Mouse (Mus musculus) G1E-ER4 (cell line): ENCODE data around the gene Atp6v1g3. TPM values are rescaled to one million over a fixed set of nuclear protein-coding genes. Genes with fewer than 3 reads are reported as not detected.

ENCODE experiments used
- GATA1 ChIP-seq: IDR thresholded peaks from one replicate; pipeline ENCODE4 v1.8.0; 2012; ENCODE audit warnings: low read length, inconsistent platforms
- polyA plus RNA-seq: library from polyadenylated mRNA; stranded (reverse); fragments of >175 nt; gene quantifications from 2 replicates; pipeline ENCODE4 v1.2.3, GENCODE M21; 2012

Atp6v1g3 gene
- polyA plus RNA-seq = not detected in 2 replicates

GRCm38 (mm10) chr1:138273438-138273837 lies at the start of gene Atp6v1g3:
Gene Atp6v1g3, plus strand, starts transcription at chr1:138273738.
- TF ChIP-seq GATA1 = no peak

DNA sequence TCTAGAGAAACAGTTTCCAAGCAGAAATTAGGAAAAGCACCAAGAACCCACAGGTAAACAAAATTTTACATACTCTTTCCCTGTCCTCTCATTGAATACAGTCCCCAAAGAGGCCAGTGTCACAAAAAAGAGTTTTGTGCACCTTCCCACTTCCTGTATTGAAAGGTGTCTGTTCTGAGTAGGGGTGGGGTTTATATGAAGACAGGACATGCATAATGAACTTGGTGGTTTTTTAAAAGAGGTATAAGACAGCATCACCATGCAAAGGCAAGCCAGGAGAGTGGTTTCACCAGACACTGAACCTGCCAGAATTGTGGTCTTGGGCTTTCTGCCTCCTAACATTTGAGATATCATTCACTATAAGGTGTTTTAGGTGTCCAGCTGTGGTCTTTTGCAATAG lies 40.5 kb upstream of the Atp6v1g3 start:
- no peak for TF ChIP-seq GATA1

GRCm38 (mm10) chr1:138237252-138237651 lies 36.3 kb upstream of the Atp6v1g3 start:
- no peak for TF ChIP-seq GATA1

DNA sequence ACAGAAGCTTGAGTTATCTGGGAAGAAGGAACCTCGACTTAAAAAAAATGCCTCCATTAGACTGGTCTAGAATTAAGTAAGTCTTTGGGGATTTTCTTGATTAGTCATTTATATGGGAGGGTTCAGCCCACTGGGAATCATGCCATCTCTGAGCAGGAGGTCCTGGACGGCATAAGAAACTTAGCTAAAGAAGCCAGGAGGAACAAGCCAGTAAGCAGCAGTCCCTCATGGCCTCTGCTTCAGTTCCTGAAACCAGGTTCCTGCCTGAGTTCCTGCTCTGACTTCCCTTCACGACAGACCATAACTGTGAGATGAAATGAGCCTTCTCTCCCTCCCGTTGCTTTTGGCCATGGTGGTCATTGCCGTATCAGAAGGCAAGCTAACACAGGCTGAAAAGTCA lies 29.6 kb upstream of the Atp6v1g3 start:
- no peak for TF ChIP-seq GATA1

DNA sequence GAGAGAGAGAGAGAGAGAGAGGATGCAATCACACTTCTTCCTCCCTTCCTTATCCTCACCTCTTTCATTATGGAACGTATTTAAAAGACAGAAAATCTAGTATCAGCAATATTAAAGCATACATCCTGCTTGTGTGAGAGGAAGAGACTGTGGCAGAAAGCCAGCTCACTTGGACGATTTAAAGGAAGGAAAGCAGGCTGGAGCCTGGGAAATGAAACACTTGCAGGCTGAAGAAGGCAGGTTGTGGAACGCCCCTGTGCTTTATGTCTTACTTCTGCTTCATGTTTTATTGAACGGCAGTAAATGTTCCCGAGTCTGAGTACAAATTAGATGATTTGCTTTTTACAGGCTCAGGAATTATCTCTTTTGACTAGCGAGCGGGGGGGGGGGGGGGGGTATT lies 29.1 kb upstream of the Atp6v1g3 start:
- TF ChIP-seq GATA1 = no peak

- TF ChIP-seq GATA1 = no peak
Observed at GRCm38 (mm10) chr1:138245103-138245502, 28.4 kb upstream of the Atp6v1g3 start.

DNA sequence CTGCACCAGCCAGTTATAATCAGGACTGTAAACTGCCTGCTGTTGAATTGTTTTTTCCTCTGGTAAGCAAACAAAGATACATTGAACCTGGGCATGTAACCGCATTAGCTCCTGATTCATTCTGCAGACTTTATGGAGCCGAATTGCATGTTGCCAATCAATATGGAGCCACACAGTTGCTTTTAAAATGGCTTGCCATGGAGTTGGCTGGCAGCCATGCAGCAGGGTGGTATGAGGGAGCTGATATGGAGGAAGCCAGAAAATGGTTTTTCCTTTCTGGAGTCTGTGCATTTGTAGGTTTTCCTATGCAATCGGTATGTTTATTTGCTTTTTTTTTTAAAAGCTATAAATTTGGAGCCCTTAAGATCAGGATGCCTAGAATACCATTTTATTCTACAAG lies 28.0 kb upstream of the Atp6v1g3 start:
- no peak for TF ChIP-seq GATA1

- TF ChIP-seq GATA1 = no peak
Observed at GRCm38 (mm10) chr1:138246438-138247164, 26.9 kb upstream of the Atp6v1g3 start.

GRCm38 (mm10) chr1:138247699-138248483 lies 25.6 kb upstream of the Atp6v1g3 start:
- no peak for TF ChIP-seq GATA1

DNA sequence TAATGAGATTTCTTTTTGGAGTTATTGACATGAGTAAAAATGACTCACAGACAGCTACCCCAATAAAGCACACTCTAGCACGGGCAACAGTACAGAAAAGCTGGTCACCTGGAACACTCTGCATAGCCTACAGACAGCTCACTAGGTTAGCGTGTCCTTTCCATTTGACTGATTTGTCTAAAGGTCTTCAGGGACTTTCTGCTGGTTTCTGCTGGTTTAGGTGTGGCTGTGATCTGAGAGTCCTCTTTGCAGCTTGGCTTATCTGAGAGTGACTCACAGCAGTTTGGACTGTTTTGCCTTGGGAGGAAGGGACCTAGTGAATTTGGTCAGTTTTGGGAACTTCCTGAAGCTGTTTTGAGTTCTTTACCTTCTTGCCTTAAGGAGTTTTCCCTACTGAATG lies 24.8 kb upstream of the Atp6v1g3 start:
- no peak for TF ChIP-seq GATA1

DNA sequence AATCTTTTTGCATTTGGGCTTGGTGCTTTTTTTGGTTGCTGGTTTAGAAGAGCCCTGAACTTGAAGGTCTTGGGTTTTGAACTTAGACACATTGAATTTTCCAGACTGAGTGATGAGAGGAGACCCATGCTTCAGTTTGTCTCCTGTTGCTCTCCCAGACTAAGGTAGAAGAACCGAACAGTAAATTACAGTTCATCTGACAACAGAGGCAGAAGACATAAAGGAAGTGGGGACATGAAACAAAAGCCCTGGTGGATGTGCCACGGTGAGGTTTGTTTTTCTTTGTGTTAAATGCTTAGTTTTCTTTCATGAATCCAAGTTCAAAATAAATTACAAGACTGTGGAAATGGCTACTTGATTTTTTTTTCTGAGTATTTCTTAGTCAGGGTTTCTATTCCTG lies 22.6 kb upstream of the Atp6v1g3 start:
- TF ChIP-seq GATA1 = no peak

GRCm38 (mm10) chr1:138256172-138256789 lies 17.3 kb upstream of the Atp6v1g3 start:
- TF ChIP-seq GATA1 = no peak

- TF ChIP-seq GATA1 = no peak
Observed at GRCm38 (mm10) chr1:138258758-138259157, 14.8 kb upstream of the Atp6v1g3 start.

- no peak for TF ChIP-seq GATA1
Observed at GRCm38 (mm10) chr1:138261520-138261919, 12.0 kb upstream of the Atp6v1g3 start.

- TF ChIP-seq GATA1 = no peak
Observed at GRCm38 (mm10) chr1:138262408-138262807, 11.1 kb upstream of the Atp6v1g3 start.

- TF ChIP-seq GATA1 = no peak
Observed at GRCm38 (mm10) chr1:138267465-138268055, 6.0 kb upstream of the Atp6v1g3 start.
